Mouse (Mus musculus): Measurements from ENCODE around the gene Galnt17. TPM values are rescaled to one million over a fixed set of nuclear protein-coding genes. Genes with fewer than 3 reads are reported as not detected.
A peak's percentile ranks its signal among the peaks of the same experiment; 100 is the strongest.

The Galnt17 gene
- total RNA-seq, 2 experiments from 2014 or later, result 3.4 to 4.9 TPM

DNA sequence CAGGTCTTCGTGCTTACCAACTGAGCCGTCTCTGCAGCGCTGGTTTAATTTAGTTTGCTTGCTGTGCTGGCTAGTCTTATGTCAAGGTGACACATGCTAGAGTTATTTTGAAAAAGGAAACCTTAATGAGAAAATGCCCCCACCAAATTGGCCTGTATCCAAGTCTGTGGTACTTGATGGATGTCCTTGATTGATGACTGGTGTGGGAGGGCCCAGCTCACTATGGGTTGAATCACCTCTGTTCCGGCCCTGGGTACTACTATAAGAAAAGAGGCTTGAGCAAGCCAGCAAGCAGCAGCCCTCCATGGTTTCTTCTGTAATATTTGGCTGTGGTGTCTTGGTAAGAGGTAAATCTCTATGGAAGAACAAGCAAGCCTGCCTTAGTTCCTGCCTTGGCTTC is 165.7 kb downstream of the Galnt17 start:
- peak in 1 of 2 experiments; percentile 5 for DNase-seq (ENCODE audit: low spot score in 2 of 2)

DNA sequence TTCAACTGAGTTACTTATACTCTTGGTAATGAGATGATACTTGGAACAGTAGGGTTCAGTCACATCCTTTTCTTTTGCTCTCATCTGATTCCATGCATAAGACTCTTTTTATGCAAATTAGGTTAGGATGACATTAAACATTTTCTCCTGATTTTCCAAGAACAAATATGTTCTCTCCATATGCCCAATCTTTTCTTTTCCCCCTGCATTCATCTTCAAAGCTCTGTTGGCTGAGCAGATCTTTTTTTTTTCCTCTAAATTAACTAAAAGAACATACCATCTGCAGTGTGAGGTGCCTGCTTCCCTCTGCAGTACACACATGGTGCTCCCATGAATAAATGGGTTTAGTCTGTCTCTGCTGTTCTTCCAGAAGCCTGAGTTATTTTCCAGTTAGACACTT is 173.5 kb downstream of the Galnt17 start:
- DNase-seq (ENCODE audit: low spot score in 2 of 2), result no peak

DNA sequence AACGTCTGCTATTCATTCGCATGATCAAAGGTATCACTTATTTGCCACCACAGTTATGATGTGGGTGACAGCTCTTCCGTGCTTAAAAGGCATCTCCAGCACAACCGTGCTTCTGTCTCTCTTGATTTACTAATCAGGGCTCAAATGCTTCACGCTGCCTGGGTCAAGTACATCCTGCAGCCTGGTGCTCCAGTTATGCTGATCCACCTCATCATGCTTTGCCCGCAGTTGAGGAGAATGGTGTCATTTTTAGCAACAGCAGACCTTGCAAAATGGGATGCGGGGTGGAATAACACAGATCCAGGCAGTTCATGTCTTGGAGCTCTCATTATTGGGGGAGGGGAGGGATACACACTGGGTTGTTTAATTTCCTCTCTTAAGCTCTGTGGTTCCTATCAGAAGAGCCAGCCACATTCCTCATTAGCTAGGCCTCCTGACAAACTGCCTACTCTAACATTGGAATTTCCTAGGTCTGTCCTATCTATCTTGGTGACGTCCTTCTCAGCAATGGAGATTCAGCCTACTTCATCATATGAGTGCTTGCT is 187.9 kb downstream of the Galnt17 start:
- no peak for DNase-seq (ENCODE audit: low spot score in 2 of 2)

DNA sequence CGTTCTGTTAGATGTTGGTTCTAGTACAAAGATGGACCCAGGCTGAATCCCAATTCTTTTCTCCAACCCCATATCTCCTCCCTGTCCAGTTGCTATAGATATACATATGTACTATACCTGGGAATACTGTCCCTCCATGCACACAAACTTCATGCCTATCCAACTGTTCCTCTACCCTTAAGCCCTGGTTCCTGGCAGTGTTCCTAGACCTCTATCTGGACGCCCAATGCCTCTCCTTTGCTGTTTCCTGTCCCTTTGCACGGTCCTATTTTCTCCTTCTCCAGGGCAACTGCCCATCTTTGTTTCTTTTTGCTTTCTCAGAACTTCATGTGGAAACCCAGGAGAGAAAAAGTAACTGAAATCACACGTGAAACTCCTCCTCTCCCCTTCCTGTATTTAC is 188.4 kb downstream of the Galnt17 start:
- no peak for DNase-seq (ENCODE audit: low spot score in 2 of 2)

DNA sequence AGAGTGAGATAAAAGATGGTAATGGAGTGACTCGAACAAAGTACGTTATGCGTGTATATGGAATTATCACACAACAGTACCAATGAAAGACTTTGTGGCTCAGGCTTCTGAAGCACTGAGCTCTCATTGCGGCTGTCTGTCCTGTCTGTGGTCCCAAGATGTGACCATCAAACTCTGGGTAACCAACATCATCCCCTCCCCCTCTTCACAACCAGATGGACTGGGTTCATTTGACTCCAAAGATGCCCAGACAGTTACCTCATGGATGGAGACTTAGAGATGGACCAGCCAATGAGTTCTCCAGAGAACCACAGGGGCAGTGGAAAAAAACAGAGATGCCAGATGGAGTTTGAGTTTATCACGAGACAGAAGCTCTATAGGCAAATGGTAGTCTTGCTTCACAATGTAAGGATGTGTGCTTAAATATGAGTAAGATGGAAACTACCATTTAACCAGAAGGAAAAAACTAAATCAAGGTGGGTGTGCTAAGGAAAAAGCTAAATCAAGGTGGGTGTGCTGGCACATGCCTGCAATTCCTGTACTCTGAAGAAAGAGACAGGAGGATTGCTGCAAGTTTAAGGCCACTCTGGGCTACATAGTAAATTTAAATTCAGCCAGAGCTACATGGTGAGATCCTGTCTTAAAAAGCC is 190.8 kb downstream of the Galnt17 start:
- DNase-seq (ENCODE audit: low spot score in 2 of 2), result no peak

DNA sequence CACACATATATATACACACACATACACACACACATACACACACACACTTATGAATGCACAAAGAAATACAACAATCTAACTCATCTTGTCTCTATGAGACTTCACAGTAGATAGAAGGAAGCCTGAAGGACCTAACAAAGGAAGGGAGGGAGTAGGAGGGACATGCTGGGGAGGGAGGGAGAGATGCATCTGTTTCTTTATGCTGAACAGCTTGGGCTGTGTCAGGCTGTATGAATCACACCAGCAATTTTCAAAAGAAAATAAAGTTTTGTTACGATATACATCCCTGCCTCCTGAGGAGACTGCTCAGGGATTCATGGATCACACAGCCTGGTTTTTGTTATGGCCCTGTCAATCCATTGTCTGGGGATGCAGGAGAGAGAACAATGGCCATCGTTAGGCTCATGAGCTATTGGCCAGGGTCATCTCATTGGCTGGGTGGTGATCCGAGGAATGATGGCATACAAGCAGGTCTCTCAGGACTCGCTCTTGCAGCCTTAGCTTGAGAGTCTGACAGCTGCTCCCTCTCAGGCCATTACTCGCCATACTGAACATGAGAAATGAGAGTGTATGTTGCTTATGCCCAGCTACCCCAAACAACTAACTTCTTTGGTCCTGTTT is 194.3 kb downstream of the Galnt17 start:
- DNase-seq (ENCODE audit: low spot score in 2 of 2), result no peak

DNA sequence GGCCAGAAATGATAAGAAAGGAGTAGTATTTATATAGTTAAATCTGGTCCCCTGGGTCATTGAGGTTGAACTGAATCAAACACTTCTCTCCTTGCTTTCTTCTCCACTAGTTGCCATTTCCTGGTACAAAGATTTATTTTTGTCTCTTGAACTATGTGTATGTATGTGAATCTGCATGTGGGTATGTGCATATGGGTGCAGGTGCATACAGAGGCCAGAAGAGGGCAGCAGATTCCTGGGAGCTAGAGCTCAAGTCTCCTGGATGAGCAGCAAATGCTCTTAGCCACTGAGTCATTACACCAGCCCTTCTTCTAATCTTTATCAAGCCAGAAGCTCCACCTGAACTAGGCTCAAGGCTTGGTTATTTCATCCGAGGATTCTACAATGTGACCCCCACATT is 201.1 kb downstream of the Galnt17 start:
- no peak for DNase-seq (ENCODE audit: low spot score in 2 of 2)

DNA sequence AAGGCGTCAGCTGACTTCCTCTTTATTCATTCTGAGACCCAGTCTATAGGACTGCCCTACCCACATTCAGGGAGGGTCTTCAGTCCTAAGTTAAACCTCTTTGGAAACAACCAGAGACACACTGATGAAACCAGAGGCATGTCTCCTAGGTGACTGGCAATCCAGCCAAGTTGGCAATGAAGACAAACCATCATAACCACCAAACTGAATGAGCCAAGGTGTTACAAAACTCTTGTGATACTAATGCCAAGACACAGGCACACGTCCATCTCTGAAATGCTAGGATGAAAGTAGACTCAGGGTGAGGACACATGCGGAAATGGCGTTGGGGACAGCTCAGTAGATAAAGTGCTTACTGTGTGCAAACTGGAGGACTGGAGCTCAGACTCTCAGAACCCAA is 211.5 kb downstream of the Galnt17 start:
- no peak for DNase-seq (ENCODE audit: low spot score in 2 of 2)

DNA sequence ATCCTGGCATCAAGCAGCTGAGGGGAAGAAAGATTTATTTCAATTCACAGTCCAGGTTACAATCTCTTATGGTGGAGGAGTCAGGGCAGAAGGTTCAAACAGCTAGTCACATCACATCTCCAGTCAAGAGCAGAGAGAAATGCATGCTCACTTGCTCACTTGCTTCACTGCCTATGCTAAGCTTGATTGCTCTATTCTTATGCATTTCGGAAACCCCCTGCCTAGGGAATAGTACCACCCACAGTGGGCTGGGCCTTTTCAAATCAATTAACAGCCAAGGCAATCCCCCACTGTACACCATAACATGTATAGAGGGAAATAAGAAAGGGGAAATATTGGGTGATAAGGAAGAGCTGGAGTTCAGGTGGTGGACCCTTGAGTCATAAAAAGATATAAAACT is 212.7 kb downstream of the Galnt17 start:
- no peak for DNase-seq (ENCODE audit: low spot score in 2 of 2)

DNA sequence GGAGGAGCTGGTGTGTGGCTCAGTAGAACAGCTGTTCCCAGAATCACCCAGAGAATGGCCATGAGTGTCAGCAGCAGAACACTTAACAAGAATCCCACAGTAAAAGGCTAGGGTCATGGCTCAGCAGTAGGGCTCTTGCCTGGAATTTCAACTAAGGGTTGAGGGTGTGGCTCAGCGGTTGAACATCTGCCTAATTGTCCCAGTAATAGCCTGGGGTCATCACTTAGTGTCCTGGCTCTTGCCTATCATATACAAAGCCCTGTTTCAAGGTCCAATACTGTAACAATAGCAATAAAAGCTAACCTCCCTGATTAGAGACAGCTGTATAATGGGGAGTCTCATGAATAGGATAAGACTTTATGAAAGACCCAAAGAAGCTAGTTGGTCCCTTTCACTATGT is 213.5 kb downstream of the Galnt17 start:
- no peak for DNase-seq (ENCODE audit: low spot score in 2 of 2)

DNA sequence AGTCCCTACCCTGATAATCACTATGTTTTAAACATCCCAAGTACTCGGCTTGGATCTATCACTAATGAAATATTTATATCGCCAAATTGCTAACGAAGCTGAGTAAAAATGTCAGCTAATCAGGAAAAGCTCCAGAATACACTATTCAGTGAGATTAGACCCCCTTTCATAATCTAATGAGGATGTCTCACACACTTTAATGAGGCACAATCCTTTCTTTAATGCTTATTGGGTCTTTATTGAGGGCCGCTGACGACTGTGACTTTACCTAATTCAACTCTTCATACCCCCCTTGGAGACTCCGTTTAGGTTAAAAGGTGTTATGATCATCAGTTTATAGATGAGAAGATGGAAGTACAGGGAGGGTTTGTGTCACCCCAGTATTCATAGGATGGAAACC is 214.2 kb downstream of the Galnt17 start:
- no peak for DNase-seq (ENCODE audit: low spot score in 2 of 2)

DNA sequence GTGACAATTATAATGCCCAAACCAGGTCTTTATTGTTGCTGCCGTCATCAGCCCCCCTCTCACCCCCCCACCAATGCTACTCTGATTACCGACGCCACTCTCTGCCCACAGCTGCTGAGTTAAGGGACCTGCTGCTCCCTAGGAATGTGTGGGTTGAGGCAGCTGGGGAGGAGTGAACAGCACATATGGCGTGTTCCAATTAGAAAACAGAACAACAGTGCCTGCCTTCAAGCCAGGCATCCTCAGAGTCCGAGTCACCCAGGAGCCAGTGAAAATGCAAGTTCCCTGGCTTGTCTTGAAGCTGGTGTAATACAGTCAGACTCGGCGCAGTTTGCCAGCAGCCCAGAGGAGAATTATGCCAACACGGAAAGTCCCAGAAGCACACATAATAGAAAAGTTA is 218.4 kb downstream of the Galnt17 start:
- DNase-seq (ENCODE audit: low spot score in 2 of 2), result no peak

DNA sequence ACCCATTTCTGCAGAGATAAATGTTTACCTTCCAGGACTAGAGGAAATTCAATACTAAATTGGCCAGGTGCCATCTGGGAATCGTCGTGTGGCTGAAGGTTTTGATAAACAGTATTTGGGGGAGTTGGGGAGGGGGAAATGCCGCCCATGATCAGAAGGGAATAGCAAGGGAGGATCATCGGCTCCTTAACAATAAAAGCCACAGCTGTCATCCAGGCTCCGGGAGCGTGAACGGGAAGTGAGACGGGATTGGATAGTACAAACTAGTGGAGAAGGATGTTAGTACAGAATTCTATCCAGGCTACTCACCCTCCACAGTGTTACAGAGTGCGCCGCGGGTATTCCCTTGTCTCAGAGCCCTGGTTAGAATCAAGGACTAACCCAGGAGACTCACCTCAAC is 219.4 kb downstream of the Galnt17 start:
- DNase-seq (ENCODE audit: low spot score in 2 of 2), result no peak

DNA sequence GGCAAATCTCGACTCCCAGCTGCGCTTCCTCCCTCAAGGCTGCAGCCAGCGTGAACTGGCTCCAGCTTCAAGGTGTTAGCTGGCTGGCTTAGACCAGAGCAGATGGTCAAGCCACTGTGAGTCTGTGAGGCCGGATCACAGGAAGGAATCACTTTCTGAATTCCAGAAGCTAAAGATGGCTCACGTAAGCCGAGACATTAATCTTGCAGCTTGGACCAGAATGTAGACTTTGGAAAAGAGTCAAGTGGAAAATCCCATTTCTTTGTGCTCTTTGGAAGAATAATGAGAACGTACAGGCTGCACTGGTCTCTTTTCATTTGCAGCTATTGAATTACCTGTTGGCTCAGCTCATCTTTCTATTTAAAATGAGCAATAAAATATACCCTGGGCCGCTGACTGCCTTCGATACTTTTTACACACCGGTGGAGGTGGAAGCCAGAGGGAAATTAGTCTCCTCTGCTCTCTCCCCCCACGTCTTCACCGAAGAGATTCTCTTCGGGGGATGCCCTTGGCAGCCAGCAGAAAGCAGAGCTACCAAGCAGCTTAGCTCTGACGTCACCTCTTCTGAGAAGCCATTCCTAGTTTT is 225.1 kb downstream of the Galnt17 start:
- DNase-seq (ENCODE audit: low spot score in 2 of 2), result no peak

DNA sequence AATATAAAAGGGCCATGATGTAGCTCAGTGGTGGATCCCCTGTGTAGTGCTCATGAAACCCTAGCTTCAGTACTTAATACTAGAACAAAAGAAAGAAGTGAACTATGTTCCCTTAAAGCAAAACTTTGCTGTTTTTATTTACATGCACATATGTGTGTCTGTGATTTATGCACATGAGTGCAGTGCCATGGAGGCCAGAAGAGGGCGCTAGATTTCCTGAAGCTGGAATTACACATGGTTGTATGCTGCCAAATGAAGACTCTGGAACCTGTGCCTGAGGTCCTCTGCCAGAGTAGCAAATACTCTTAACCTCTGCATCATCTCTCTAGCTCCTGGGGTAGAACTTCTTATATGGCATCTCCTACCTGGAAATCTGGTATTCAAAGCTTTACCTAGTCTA is 230.6 kb downstream of the Galnt17 start:
- no peak for DNase-seq (ENCODE audit: low spot score in 2 of 2)

DNA sequence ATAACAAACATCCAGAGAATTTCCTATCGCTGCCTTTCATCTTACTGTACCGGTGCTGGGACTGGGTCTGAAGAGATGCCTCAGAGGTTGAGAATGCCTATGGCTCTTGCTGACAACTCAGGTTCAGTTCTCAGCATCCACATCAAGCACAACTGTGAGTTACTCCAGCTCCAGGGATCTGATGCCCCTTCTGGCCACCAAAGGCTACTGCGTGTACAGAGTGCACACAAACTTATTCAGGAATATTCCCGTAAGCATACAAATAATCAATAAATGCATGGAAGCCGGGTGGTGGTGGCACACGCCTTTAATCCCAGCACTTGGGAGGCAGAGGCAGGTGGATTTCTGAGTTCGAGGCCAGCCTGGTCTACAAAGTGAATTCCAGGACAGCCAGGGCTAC is 232.5 kb downstream of the Galnt17 start:
- no peak for DNase-seq (ENCODE audit: low spot score in 2 of 2)

DNA sequence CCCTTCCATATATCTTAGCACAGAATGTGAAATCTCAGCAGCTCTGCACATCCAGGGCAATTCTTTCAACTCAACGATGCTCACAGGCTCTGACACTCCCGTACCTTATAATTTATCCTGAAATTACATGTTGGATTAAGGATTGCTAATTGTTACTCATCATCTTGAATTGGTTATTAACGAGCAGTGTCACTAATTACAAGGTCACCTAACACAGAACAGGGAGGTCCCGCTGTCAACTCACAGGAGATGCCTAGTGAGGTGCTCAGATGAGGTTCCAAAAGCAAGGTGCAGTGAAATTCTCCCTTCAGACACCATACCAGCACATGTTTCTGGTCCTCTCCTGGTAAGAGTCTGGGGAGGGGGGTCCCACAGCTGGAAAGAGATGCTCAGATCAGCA is 234.0 kb downstream of the Galnt17 start:
- no peak for DNase-seq (ENCODE audit: low spot score in 2 of 2)

DNA sequence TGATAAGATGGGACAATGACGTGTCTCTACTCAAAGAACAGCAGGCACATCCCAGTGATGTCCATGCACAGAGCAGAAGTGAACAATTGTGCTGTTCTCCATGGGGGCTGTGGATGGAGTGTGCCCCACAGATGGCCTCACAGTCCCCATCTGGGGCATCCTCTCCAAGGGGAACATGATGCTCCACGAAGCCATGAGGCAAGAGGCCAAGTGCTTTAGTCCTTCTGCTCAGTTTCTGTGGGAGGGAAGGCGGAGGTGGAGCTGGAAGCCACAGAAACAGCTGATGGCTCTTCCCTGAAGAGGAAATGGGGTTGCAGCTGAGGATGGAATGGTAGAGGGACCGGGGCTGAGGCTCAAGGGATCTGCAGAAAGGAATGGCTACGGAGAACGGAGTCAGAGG is 243.1 kb downstream of the Galnt17 start:
- DNase-seq (ENCODE audit: low spot score in 2 of 2), result no peak

DNA sequence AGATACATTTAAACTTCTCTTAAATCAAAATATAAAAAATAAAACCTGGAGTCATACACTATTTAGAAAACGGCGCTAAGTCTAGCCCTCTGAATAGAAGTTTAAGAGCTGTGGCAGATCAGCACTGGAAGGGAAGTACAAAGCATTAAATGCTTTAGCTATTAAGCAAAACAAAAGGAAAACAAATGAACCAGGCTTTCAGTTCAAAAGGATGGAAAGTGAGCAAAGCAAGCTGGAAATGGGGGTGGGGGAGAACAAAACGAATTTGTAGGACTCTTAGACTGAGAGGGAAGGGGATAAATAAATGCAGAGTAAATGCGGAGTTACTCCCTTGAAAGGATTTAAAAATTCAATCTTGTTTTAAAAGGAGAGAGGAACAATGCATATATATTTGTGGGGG is 259.8 kb downstream of the Galnt17 start:
- no peak for DNase-seq (ENCODE audit: low spot score in 2 of 2)

DNA sequence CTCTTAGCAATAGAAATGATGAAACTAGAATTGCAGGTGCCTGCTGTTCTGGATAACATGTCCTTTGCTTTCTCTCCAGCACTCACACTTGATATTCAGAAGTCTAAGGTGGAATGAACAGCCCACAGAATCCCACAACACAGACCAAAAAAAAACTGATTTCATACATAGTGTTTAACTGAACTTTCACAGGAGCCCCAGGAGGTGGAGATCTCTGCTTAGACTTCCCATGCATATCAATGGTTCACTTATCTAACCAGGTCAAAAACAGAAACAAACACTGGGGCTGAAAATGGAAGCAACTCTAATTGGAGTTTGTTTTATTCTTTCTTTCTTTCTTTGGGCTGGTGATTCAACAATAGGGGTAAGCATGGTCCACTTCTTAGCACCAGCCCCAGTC is 265.2 kb downstream of the Galnt17 start:
- no peak for DNase-seq (ENCODE audit: low spot score in 2 of 2)

DNA sequence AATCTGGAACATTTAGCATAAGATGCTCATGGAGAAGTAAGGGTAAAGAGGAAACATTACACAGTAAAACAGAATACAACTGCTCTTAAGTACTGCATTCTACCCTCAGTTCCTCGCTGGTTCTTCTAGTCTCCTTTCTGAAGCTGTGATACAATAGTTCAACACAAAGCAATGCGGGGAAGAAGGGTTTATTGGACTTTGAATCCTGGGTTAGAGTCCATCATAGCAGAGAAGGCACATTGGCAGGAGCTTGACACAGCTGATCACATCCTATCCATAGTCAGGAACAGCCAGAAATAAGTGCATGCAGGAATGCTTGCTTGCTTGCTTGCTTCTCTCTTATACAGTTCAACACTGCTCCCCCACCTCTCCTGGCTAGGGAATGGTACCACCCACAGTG is 267.9 kb downstream of the Galnt17 start:
- no peak for DNase-seq (ENCODE audit: low spot score in 2 of 2)

DNA sequence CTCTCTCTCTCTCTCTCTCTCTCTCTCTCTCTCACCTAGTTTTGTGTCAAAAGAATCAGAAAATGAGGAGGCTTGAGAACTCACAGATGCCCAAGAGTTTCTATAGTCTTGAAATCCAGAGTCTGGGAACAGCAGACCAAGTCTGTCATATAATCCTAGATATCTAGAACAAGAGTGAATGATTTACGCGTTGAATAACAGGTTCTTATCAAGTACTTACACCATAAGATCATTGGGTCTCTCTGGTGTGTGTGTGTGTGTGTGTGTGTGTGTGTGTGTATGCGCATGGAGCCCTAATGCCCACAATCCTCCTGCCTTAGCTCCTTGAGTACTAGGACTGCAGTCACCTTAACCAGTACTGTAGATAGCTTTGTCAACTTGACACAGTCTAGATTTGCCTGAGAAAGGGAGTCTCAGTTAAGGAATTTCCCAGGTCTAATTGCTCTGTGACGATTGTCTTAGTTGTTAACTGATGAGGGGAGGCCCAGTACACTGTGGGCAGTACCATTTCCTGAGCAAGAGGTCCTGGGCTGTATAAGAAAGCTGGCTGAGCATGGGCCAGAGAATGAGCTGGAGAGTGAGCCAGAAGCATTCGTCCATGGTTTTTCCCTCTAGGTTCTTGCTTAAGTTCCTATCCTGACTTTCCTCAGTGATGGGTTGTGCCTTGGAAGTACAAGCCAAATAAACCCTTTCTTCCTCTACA is 268.5 kb downstream of the Galnt17 start:
- DNase-seq (ENCODE audit: low spot score in 2 of 2), result no peak
